Mouse (Mus musculus) testis, adult 2 months (tissue): ENCODE results near the gene Tsnax.

Source experiments
- CTCF ChIP-seq: fragments of 200-500 bp; IDR thresholded peaks from 2 replicates; pipeline ENCODE4 v1.5.1; 2012; ENCODE audit warnings: low read depth, mild to moderate bottlenecking, inconsistent platforms, low read length, moderate library complexity; ENCODE audit not compliant: control insufficient read depth, insufficient read depth, insufficient replicate concordance
- POLR2A ChIP-seq: fragments of 200-500 bp; IDR thresholded peaks from 2 replicates; pipeline ENCODE4 v1.6.1; 2012; ENCODE audit warnings: low read depth, mild to moderate bottlenecking, inconsistent platforms, low read length, moderate library complexity; ENCODE audit not compliant: control insufficient read depth

DNA sequence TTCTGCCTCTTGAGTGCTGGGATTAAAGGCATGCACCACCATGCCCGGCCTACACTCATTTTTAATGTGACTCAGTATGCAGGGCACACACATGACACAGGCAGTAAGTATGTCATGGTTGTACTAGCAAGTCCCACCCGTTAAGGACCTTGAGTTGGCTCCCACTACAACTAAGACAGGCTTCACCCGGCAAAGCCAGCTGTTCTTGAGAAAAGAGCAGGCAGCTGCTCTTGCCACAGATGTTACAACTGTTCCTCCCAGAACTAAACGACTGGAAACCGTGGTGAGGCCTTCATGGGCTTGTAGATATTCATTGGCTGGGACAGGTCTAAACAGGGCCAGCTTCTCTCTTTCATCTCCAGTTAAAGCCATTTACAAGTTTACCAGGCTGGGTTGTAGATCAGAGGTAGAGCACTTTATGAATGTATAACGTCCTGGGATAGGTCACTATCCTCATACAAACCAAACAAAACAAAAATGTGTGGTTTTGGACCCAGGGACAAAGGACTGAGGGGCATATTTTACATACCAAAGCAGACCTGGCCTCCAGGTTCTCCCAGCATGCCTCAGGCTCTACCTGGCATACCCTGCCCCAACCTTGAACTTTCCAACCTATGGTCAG, 42.4 kb upstream of the Tsnax start:
- TF ChIP-seq CTCF = no peak
- TF ChIP-seq POLR2A = no peak
